Mouse (Mus musculus) R1 (cell line): ENCODE measurements around the gene Abcc1.

Experiments
- DNase-seq: peaks from one replicate; pipeline ENCODE4 v3.0.0-alpha.2; 2018; ENCODE audit warnings: low read depth, low spot score

Abcc1 gene

DNA sequence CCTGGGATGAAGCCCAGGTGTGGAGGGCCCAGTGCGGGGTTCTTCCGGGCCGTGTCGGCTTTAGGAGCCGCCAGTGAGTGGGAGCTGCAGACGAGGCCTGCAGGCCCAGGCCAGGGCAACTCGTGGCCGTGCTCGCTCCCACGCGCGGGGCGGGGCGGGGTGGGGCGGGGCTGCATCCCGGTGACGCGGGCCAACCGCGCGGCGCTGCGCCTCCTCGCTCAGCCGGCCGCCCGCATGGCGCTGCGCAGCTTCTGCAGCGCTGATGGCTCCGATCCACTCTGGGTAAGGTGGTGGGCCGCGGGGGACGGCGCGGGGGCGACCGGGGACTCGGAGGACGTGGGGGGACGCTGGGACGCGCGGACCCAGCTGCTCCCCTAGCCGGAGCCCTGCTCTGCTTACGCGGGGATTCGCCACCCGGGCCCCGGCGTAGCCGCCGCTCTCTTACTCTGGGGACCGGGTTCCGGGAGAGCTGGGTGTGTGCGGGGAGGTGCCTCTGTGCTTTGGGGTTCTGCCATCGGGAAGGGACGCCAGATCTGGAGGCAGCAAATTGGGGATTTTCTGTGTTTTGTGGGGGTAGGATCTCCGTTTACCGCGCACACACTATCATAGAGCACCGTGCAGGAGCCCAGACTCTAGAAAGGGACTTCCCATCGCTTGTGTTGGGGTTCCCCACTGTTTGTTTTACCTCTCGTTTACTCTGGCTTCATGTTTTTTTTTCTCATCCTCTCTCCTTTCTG lies at the start of gene Abcc1:
Gene Abcc1 (plus strand): TSS at position 197 of the 737 bp plus-strand sequence.
- peak; percentile 69 for DNase-seq

GRCm38 (mm10) chr16:14312914-14313313 lies 48.4 kb upstream of the Abcc1 start:
- no peak for DNase-seq

- DNase-seq = peak; percentile 97
Observed at GRCm38 (mm10) chr16:14316884-14317876, 44.2 kb upstream of the Abcc1 start, which contains the start of gene Fopnl. Gene Fopnl, minus strand, starts transcription at chr16:14317405.

DNA sequence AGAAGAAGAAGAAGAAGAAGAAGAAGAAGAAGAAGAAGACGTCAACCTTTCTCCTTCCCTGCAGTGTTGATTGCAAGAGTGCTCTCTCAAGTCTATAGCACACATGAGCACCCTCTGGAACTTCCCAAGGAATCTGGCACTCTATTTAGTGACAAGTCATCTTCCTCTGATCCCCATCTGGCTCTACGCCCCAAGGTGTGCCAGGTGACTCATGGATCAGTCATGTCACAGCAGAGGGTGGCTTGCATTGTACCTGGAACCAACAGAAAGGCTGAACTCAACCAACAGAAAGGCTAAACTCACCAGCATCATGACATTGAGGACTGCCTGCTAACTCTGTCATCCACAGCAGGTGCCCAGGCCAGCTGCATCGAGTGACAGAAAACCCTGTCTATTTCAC lies 41.7 kb upstream of the Abcc1 start:
- no peak for DNase-seq

- no peak for DNase-seq
Observed at GRCm38 (mm10) chr16:14320494-14320893, 40.9 kb upstream of the Abcc1 start.

- no peak for DNase-seq
Observed at GRCm38 (mm10) chr16:14328156-14328555, 33.2 kb upstream of the Abcc1 start.

DNA sequence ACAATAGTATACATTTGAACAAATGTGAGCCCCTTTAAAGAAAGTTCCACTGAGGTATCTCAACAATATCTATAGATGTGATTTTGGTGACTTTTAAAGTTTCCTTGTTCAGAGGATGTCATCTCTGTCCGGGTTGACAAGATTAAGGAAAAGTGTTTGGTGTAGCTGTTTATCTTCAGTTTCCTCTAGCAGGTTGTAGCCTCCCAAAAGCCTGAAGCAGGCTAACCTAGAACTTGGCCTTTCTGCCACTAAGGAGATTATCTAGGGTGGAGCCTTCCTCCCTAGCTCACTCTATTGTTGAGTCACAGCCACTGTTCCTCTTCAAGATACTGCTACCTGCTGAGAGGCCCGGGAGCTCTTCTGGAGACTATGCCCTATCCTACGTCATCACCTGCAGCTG lies 16.4 kb upstream of the Abcc1 start:
- peak; percentile 20 for DNase-seq

GRCm38 (mm10) chr16:14351571-14351970 lies 9.8 kb upstream of the Abcc1 start:
- DNase-seq = no peak

GRCm38 (mm10) chr16:14352234-14352633 lies 9.1 kb upstream of the Abcc1 start:
- no peak for DNase-seq

- DNase-seq = peak; percentile 36
Observed at GRCm38 (mm10) chr16:14352663-14353062, 8.7 kb upstream of the Abcc1 start.

- DNase-seq = no peak
Observed at GRCm38 (mm10) chr16:14357859-14358258, 3.5 kb upstream of the Abcc1 start.

DNA sequence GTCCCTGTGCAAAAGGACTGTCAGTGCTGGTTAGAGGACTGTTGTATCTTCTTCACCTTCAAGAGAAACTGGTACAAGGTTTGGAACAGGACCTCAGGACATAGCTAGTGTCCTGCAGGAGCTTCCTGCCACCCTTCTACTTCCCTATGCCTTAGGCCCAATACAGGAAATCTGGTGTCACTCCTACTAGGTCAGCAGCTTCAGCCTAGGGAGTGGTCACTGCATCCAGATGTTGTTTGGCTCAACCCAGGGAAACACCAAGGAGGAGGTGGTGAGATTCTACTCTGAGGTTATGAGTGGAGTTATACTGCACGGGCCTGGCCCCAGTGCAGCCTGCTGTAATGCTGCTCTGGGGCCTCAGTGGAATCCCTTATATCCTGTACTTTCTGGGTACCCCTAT lies 2.8 kb upstream of the Abcc1 start:
- DNase-seq = no peak

DNA sequence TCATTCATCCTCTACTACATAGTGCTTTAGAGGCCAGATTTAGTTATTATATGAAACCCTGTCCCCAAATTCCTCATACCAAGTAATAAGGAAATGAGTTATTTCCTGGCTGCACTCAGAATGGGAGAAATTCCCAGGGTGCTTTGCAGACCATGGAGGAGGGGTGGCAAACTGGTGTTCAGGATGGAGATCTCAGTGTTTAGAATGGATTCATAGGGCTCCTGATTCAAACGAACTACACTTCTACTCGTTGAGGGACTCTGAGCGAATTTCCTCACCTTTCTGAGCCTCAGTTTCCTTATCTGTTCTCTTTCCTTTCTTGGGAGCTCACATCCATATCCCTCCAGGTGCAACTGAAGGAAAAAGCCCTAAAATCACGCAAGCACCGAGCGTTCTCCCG lies 427 bp upstream of the Abcc1 start:
- no peak for DNase-seq

- DNase-seq = peak; percentile 23
Observed at GRCm38 (mm10) chr16:14362099-14362820, 902 bp downstream of the Abcc1 start.

DNA sequence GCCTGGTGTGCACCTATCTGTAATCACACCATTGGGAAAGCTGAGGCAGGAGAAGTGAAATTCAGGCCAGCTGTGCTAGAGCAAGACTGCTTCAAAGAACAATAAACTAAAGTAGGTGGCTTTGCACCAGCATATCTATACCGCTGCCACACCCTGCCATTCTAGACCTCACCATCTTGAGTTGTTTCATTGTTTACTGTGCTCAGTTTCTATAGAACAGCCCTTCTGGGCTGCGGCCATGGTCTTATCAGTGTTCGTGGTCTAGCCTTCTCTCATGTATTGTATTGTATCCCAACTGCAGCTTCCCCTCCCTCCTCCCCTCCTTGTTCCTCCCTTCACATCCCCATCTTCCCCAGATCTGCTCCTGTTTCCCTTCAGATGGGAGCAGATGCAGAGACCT lies 2.1 kb downstream of the Abcc1 start:
- DNase-seq = no peak

DNA sequence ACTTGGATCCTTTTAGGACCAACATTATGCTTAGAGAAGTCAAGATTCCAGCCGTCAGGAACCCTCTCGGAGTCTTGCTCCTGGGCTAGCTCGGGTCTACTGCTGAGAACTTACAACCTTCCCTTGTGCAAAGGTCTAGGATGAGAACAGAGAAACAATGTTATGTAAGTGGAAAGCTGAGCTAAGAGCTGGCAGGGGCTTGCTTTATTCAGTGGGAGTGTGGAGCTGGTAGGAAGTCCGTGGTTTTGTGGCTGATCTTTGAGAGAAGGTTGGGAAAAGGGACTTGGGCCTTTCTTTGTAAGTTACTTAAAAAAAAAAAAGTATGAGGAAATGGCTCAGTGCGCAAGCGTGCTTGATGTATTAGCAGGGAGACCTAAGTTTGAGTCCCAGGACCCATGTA lies 2.7 kb downstream of the Abcc1 start:
- no peak for DNase-seq

DNA sequence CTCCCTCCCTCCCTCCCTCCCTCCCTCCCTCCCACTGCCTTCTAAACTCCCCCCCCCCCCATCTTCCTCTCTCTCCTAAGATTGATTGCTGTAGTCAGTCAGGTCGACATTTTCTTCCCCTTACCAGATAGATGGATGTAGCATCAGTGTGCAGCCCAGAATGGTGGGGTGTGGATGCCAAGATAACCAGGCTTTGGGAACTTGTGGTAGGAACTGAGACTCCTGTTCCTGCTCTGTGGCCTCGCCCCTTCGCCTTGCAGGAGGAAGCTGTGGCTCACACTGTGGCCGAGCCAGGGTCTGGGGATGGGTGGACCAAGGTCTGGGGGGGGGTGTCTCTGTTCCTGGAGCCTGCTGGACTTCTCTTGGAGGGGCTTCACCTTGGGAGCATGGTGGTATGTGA lies 4.1 kb downstream of the Abcc1 start:
- DNase-seq = no peak

DNA sequence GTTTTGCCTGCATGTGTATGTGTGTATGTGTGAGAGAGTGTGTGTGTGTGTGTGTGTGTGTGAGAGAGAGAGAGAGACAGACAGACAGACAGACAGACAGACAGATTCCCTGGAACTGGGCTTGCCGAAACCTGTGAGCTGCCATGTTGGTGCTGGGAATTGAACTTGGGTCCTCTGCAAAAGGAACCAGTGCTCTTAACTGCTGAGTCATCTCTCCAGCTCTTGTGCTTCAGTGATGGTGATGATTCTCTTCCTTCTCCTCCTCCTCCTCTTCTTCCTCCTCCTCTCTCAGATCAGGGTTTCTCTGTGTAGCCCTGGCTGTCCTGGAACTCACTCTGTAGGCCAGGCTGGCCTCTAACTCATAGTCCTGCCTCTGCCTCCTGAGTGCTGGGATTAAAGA lies 4.7 kb downstream of the Abcc1 start:
- no peak for DNase-seq

DNA sequence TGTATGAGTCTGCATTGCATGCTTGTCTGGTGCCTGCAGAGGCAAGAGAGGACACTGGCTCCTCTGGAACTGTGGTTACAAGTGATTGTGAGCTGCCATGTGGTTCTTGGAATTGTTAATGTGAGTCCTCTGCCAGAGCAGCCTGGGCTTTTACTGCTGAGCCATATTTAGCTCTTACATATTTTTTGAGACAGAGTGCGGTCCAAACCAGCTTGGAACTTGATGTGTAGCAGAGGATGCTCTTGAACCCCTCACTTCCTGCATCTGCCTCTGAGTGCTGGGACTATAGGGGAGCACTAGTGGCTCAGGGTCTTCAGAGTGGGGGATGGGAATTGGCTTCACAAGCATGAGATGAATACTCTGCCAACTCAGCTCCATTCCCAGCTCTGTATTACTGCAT lies 10.0 kb downstream of the Abcc1 start:
- no peak for DNase-seq

DNA sequence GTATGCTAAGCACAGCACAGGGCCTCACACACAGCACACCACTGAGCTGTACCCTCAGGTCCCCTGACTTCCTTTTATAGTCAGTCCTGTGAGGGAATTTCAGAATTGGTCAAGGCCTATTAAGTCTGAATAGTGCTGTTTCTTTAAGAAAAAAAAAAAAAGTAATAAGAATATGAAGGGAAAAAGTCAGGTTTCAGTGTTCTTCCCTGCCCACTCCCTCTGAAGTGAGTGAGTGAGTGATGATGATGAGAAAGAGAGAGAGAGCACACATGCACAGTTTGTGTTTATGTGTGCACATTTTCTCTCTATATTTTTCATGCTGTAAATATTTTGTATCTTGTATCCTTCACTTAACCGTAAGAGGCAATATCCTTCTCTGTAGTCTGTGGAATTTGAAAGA lies 11.0 kb downstream of the Abcc1 start:
- DNase-seq = no peak

DNA sequence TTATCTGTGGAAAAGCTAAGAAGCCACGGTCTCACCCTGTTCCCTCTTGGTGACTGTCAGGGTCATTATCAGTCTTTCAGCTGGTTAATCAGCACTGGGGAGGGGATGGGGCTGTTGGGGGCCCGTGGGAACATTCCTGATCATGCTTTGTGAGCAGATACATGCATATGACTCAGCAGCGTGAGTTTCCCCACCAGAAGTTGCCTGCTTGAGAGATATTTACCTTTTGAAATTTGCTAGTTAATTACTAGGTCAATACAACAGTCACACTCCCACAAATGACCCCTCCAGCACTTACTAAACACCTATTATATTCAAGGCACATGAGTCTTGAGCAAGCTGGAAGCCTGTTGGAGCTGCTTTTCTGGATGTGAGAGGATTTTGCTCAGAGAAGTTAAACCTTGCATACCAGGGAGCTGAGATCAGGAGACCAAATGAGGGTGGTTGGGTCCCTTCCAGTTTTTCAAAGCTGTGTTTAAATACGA lies 11.5 kb downstream of the Abcc1 start:
- no peak for DNase-seq

GRCm38 (mm10) chr16:14375942-14376341 lies 14.6 kb downstream of the Abcc1 start:
- no peak for DNase-seq
